Mouse (Mus musculus): Measurements from ENCODE around the gene Spata25. TPM values are rescaled to one million over a fixed set of nuclear protein-coding genes. Genes with fewer than 3 reads are reported as not detected.
A peak's percentile ranks its signal among the peaks of the same experiment; 100 is the strongest.

The Spata25 gene
- total and polyA plus RNA-seq, 2 experiments from 2014 or later = not detected

DNA sequence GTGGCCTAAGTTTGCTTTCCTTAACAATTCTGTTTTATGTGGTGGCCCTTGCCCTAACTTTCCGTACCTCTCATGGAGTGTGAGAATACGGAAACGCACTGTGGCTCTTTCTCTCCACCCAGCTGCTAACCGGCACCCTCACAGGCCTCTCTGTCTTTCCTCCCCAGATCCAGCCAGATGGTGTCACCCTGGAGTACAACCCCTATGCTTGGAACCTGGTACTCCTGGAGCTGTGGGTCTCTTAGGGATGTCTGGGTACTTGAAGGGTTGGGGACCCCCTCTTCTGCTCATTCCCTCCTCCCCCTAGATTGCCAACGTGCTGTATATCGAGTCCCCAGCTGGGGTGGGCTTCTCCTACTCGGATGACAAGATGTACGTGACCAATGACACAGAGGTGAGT lies 6.2 kb upstream of the Spata25 start:
- Histone ChIP-seq H3K27me3 (ENCODE audit: insufficient read depth, low read length) (no peaks in the 10 kb centered on the region), H3K36me3 (ENCODE audit: insufficient read depth, low read length) (peaks cover 21% of the 10 kb centered on the region), H3K27ac (ENCODE audit: low read depth, low read length) (0 out of 2 replicates have a peak overlapping the region, but pooled peaks have one; percentile 77), H3K4me1 (ENCODE audit: insufficient read depth, low read length) (peaks cover 10% of the 10 kb centered on the region), H3K9me3 (ENCODE audit: low read length) (no peaks in the 10 kb centered on the region), H3K4me3 (ENCODE audit: low read depth, low read length) (peak overlapping the region; percentile 60), H3K4me2 (ENCODE audit: low read depth, low read length, poor library complexity, severe bottlenecking) (peak overlapping the region; percentile 99), H3K9ac (replicated peaks; ENCODE audit: low read length, poor library complexity, severe bottlenecking) (peak overlapping the region; percentile 63; the same call in 1 of the 2 replicates)
- peak; percentile 24 for TF ChIP-seq CTCF (IDR thresholded peaks at IDR 0.05)
- no peak for ATAC-seq (ENCODE audit: low FRiP score)
- WGBS = 46% methylated on average over 8 of the region's 8 CpGs
- no peak for DNase-seq (ENCODE audit: low spot score)

- H3K9me3 ChIP-seq (ENCODE audit: low read length) = no peaks in the 10 kb centered on the region
- H3K4me2 ChIP-seq (ENCODE audit: low read depth, low read length, poor library complexity, severe bottlenecking) = peak within 1 kb of the TSS; percentile 99
- peak; percentile 96 for DNase-seq (ENCODE audit: low spot score)
- ATAC-seq (ENCODE audit: low FRiP score) = peak; percentile 68
- TF ChIP-seq CTCF (IDR thresholded peaks at IDR 0.05) = peak; percentile 39
- H3K9ac ChIP-seq (replicated peaks; ENCODE audit: low read length, poor library complexity, severe bottlenecking) = peak within 1 kb of the TSS; percentile 63
- H3K4me1 ChIP-seq (ENCODE audit: insufficient read depth, low read length) = peaks cover 10% of the 10 kb centered on the region
- peak within 1 kb of the TSS; percentile 60 for H3K4me3 ChIP-seq (ENCODE audit: low read depth, low read length)
- WGBS = under 1% methylated on average over 31 of the region's 31 CpGs
- peaks cover 10% of the 10 kb centered on the region for H3K36me3 ChIP-seq (ENCODE audit: insufficient read depth, low read length)
- no peaks in the 10 kb centered on the region for H3K27me3 ChIP-seq (ENCODE audit: insufficient read depth, low read length)
- H3K27ac ChIP-seq (ENCODE audit: low read depth, low read length) = peak within 1 kb of the TSS; percentile 77
Measured at GRCm38 (mm10) chr2:164833314-164833959, 5.1 kb upstream of the Spata25 start, which contains the start of gene Neurl2. Neurl2 (minus strand) TSS chr2:164833456.

DNA sequence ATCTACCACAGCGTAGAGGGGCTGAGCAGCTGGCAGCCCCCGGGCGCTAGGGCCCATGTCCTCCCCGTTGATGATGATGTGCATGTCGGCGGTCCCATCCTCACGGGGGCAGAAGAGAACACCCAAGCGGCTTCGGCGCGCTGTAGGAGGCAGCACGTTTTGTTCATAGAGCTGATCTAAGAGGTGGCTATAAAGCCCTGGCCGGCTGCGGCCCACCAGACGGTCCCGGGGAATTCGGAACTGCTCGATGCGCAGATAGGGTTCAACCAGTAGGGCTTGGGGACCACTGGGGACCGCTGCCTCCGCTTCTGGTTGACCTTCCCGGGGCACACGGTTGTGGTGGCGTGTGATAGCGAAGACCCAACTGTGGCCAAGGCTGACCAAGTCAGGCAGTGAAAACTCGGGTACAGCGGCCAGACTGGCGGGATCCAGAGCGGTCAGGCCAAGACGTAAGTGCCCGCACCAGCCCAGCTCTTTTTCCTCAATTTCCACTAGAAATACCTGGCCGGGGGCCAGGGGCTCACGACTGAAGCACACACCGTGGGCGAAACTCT lies 4.5 kb upstream of the Spata25 start, which contains the start of gene Ctsa:
Ctsa (plus strand) TSS at position 126 of the 554 bp plus-strand sequence.
- H3K36me3 ChIP-seq (ENCODE audit: insufficient read depth, low read length) = peaks cover 4% of the 10 kb centered on the region; the same call in 1 of the 2 replicates
- DNase-seq (ENCODE audit: low spot score) = peak; percentile 81
- peaks cover 10% of the 10 kb centered on the region for H3K4me1 ChIP-seq (ENCODE audit: insufficient read depth, low read length)
- TF ChIP-seq CTCF (IDR thresholded peaks at IDR 0.05) = peak; percentile 71
- WGBS = under 1% methylated on average over 35 of the region's 35 CpGs
- peak within 1 kb of the TSS; percentile 63 for H3K9ac ChIP-seq (replicated peaks; ENCODE audit: low read length, poor library complexity, severe bottlenecking)
- H3K4me2 ChIP-seq (ENCODE audit: low read depth, low read length, poor library complexity, severe bottlenecking) = peak within 1 kb of the TSS; percentile 99
- peak within 1 kb of the TSS; percentile 77 for H3K27ac ChIP-seq (ENCODE audit: low read depth, low read length)
- no peaks in the 10 kb centered on the region for H3K27me3 ChIP-seq (ENCODE audit: insufficient read depth, low read length)
- peak; percentile 59 for ATAC-seq (ENCODE audit: low FRiP score)
- H3K4me3 ChIP-seq (ENCODE audit: low read depth, low read length) = peak within 1 kb of the TSS; percentile 60
- H3K9me3 ChIP-seq (ENCODE audit: low read length) = no peaks in the 10 kb centered on the region

GRCm38 (mm10) chr2:164832032-164832747 lies 3.9 kb upstream of the Spata25 start:
- H3K4me3 ChIP-seq (ENCODE audit: low read depth, low read length) = peak overlapping the region; percentile 60
- H3K4me1 ChIP-seq (ENCODE audit: insufficient read depth, low read length) = peaks cover 10% of the 10 kb centered on the region
- no peaks in the 10 kb centered on the region for H3K9me3 ChIP-seq (ENCODE audit: low read length)
- H3K27ac ChIP-seq (ENCODE audit: low read depth, low read length) = peak overlapping the region; percentile 77
- TF ChIP-seq CTCF (IDR thresholded peaks at IDR 0.05) = no peak
- DNase-seq (ENCODE audit: low spot score) = no peak
- no peak for ATAC-seq (ENCODE audit: low FRiP score)
- 63% methylated on average over 16 of the region's 16 CpGs for WGBS
- H3K4me2 ChIP-seq (ENCODE audit: low read depth, low read length, poor library complexity, severe bottlenecking) = peak overlapping the region; percentile 99
- no peaks in the 10 kb centered on the region for H3K27me3 ChIP-seq (ENCODE audit: insufficient read depth, low read length)
- peaks cover 7% of the 10 kb centered on the region for H3K36me3 ChIP-seq (ENCODE audit: insufficient read depth, low read length)
- H3K9ac ChIP-seq (replicated peaks; ENCODE audit: low read length, poor library complexity, severe bottlenecking) = peak overlapping the region; percentile 63

GRCm38 (mm10) chr2:164831029-164831428 lies 2.7 kb upstream of the Spata25 start:
- ATAC-seq (ENCODE audit: low FRiP score) (no peak), DNase-seq (ENCODE audit: low spot score) (no peak)
- Histone ChIP-seq H3K27me3 (ENCODE audit: insufficient read depth, low read length) (no peaks in the 10 kb centered on the region), H3K36me3 (ENCODE audit: insufficient read depth, low read length) (peaks cover 7% of the 10 kb centered on the region), H3K27ac (ENCODE audit: low read depth, low read length) (no peak overlapping the region), H3K4me2 (ENCODE audit: low read depth, low read length, poor library complexity, severe bottlenecking) (no peak overlapping the region), H3K9me3 (ENCODE audit: low read length) (no peaks in the 10 kb centered on the region), H3K4me1 (ENCODE audit: insufficient read depth, low read length) (peaks cover 10% of the 10 kb centered on the region), H3K9ac (replicated peaks; ENCODE audit: low read length, poor library complexity, severe bottlenecking) (no peak overlapping the region), H3K4me3 (ENCODE audit: low read depth, low read length) (no peak overlapping the region)
- TF ChIP-seq CTCF (IDR thresholded peaks at IDR 0.05) = no peak
- 88% methylated on average over 10 of the region's 10 CpGs for WGBS
